Mouse (Mus musculus) bone marrow, adult 2 months (tissue): ENCODE results near the gene Heyl. TPM values are rescaled to one million over a fixed set of nuclear protein-coding genes. Genes with fewer than 3 reads are reported as not detected.

ENCODE experiments used
- H3K27ac ChIP-seq: fragments of 200-500 bp; 2 replicates; pipeline ENCODE4 v1.5.1; 2012; ENCODE audit warnings: low read depth, mild to moderate bottlenecking, control low read depth, inconsistent platforms, low read length; ENCODE audit not compliant: control insufficient read depth, poor library complexity, insufficient read depth
- H3K4me1 ChIP-seq: fragments of 200-500 bp; 2 replicates; pipeline ENCODE4 v1.6.1; 2011; ENCODE audit warnings: low read length; ENCODE audit not compliant: control insufficient read depth, insufficient read depth
- H3K4me3 ChIP-seq: fragments of 200-500 bp; replicated peaks from 2 replicates; pipeline ENCODE3; 2011; ENCODE audit warnings: mild to moderate bottlenecking, low read depth, low read length, control low read depth; ENCODE audit not compliant: control insufficient read depth
- CTCF ChIP-seq: fragments of 200-500 bp; IDR thresholded peaks from 2 replicates; pipeline ENCODE4 v1.5.1; 2011; ENCODE audit warnings: low read length, control low read depth; ENCODE audit not compliant: control insufficient read depth, insufficient read depth
- POLR2A ChIP-seq: fragments of 200-500 bp; IDR thresholded peaks from 2 replicates; pipeline ENCODE4 v1.6.1; 2011; ENCODE audit warnings: low read depth, mild to moderate bottlenecking, control low read depth, low read length, borderline replicate concordance; ENCODE audit not compliant: control insufficient read depth
- WGBS: fragments of 180-500 bp; shearing (Covaris S2); methylation state at CpG from one replicate; pipeline ENCODE4 v1.1.7; 2018; 5-methylcytosine and 5-hydroxymethylcytosine counted together
- polyA plus RNA-seq: library from polyadenylated mRNA; stranded (reverse); fragments of >200 nt; gene quantifications from 2 replicates; pipeline ENCODE4 v1.2.4, GENCODE M21; 2011; ENCODE audit warnings: low replicate concordance; ENCODE audit not compliant: missing spikeins, insufficient read depth, insufficient read length

The Heyl gene
- polyA plus RNA-seq, 1 experiment: 0.77 TPM

DNA sequence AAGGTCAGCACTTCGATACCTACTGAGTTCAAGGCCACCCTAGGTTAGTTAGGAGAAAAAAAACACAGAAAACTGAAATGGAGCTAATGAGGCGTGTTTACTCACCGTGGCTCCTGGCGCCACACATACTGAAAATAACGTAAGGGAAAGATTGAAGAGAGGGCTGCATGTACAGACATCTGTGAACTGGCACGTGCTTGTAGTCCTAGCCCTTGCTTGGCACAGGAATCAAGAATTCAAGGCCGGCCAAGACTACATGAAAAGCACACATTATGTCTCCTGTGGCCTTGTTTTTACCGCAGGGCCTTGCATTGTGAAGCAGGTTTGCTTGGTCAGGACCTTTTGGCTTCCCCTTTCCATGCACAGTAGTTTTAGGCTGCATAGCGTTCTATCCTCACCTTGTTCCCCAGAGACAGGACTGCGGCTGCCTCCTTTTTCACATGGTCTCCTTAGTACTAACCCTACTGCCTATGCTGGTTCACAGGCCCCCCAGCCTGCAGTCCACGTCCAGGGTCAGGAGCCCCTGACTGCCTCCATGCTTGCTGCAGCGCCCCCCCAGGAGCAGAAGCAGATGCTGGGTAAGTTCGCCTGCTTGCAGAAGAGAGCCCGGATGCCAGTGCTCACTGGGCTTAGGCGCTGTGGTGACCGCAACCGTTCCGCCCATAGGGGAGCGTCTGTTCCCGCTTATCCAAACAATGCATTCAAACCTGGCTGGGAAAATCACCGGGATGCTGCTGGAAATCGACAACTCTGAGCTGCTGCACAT is 64.0 kb downstream of the Heyl start:
- H3K4me1 ChIP-seq: no peaks in the 10 kb centered on the region
- 95% methylated on average over 22 of the region's 22 CpGs for WGBS
- TF ChIP-seq CTCF: no peak
- no peak for TF ChIP-seq POLR2A
- no peak overlapping the region for H3K27ac ChIP-seq
- H3K4me3 ChIP-seq: no peak overlapping the region

DNA sequence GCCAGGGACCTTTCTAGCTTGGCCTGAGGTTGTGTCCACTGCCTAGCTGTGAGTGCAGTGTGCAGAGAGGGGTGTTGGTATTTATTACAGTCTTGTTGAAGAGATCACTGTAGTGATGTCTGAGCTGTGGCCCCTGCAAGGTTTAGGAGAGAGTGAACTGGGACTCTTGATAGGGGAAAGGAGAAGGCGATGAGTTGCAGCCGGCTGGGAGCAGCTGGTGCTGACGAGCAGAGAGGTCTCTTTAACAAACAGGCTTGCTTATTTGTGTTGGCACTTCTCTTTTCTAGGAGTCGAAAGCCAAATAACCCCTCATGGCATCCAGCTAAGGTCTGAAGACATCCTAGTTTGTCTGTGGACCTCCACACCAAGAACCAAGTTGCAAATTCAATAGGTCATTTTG is 64.9 kb downstream of the Heyl start:
- 88% methylated on average over 4 of the region's 4 CpGs for WGBS
- TF ChIP-seq CTCF (no peak), POLR2A (no peak)
- Histone ChIP-seq H3K4me3 (no peak overlapping the region), H3K4me1 (no peaks in the 10 kb centered on the region), H3K27ac (no peak overlapping the region)

- TF ChIP-seq POLR2A (no peak), CTCF (no peak)
- H3K27ac ChIP-seq: no peak overlapping the region
- WGBS: 92% methylated on average over 11 of the region's 11 CpGs
Measured at GRCm38 (mm10) chr4:123298980-123299670, 65.8 kb downstream of the Heyl start.

More at GRCm38 (mm10) chr4:123298980-123299670, 65.8 kb downstream of the Heyl start:
- Histone ChIP-seq H3K4me3 (no peak overlapping the region), H3K4me1 (no peaks in the 10 kb centered on the region)

Other genes starting within 250 kb of the Heyl start
- gene Mycl, start 237.9 kb upstream of the Heyl start, polyA plus RNA-seq: 0.40 and 0.60 TPM in 2 replicates
- gene Trit1, start 217.0 kb upstream of the Heyl start, polyA plus RNA-seq: 7.3 and 12.3 TPM in 2 replicates
- gene Bmp8b, start 128.4 kb upstream of the Heyl start, polyA plus RNA-seq: not detected in 2 replicates
- gene Oxct2b, start 117.3 kb upstream of the Heyl start, polyA plus RNA-seq: 0.56 TPM in 1 of 2 replicates, not detected in the other
- gene Ppie, start 93.6 kb upstream of the Heyl start, polyA plus RNA-seq: 23.6 and 30.0 TPM in 2 replicates
- not detected in 2 replicates for gene Hpcal4, start 50.3 kb upstream of the Heyl start, polyA plus RNA-seq
- not detected in 2 replicates for gene Nt5c1a, start 32.1 kb upstream of the Heyl start, polyA plus RNA-seq
- gene Pabpc4, start 28.8 kb downstream of the Heyl start, polyA plus RNA-seq: 147 and 150 TPM in 2 replicates
- gene Oxct2a, start 90.1 kb downstream of the Heyl start, polyA plus RNA-seq: not detected in 2 replicates
- not detected in 2 replicates for gene Bmp8a, start 109.7 kb downstream of the Heyl start, polyA plus RNA-seq